In genomic region chr7:90539481-90540402, GRCm38 (mm10) we compare ENCODE assay signal across 13 mouse cellular contexts.
DNase-seq lines count a peak whose midpoint lies in the region; ATAC-seq lines count a peak whose summit lies in the region.
"Had no signal": no experiment of that assay in that cellular context is flagged by ENCODE, and none has a peak within 500 bp of the region (broad histone marks: within the 10 kb centered on the region; RNA-seq: fewer than 3 reads in every experiment).

No protein-coding gene starts in this region.

- ATAC-seq in CD4-positive, CD25-positive, alpha-beta regulatory T cell, adult 4 months = peak; percentile 34

- DNase-seq in embryo, embryonic 11 days = peak; percentile 3
- no peak for DNase-seq in embryo, embryonic 10 days (ENCODE audit: low spot score)
- peak; percentile 19 for DNase-seq in fat pad, adult 2 months (ENCODE audit: extremely low read depth, low read depth, low spot score)
- DNase-seq in left cerebral cortex, adult 9 months (ENCODE audit: low spot score in 2 of 2) = peak; percentile 16 to 22
- DNase-seq in thymus, adult 18-20 months = no peak
- DNase-seq in cerebellum, postnatal 36 days = no peak
- DNase-seq in gastrocnemius, adult 8-10 months (ENCODE audit: low spot score in 2 of 2) = no peak
- DNase-seq: adrenal gland, postnatal 10 days; cerebellum, adult 8-10 months; gastrocnemius, postnatal 10 days; liver, embryonic 13.5 days; lung, postnatal 36 days had no signal

Comparison
In these comparisons a context has a peak if more than half of its experiments do, and no peak if none do; other contexts are left out.
1. DNase-seq: peak in embryo, embryonic 11 days (single experiment), fat pad, adult 2 months (single experiment) and left cerebral cortex, adult 9 months (2 of 2); none in embryo, embryonic 10 days (single experiment), thymus, adult 18-20 months (0 of 2), cerebellum, postnatal 36 days (0 of 2) and gastrocnemius, adult 8-10 months (0 of 2).